Mouse (Mus musculus): ENCODE results near the gene Mapk1ip1l.

The Mapk1ip1l gene

DNA sequence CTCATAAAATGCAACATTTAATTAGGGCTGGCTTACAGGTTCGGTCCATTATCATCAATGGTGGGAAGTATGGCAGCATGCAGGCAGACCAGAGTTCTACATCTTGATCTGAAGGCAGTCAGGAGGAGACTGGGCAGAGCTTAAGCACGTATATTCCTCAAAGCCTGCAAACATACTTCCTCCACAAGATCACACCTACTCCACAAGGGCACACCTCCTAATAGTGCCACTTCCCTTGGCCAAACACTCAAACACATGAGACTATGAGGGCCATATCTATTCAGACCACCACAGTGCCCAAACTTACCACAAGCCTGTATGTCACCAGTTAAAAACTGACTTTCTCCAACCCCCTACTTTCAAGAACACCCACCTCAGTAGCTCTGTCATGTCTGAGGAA lies 63.4 kb downstream of the Mapk1ip1l start:
- DNase-seq (ENCODE audit: low read depth): no peak

DNA sequence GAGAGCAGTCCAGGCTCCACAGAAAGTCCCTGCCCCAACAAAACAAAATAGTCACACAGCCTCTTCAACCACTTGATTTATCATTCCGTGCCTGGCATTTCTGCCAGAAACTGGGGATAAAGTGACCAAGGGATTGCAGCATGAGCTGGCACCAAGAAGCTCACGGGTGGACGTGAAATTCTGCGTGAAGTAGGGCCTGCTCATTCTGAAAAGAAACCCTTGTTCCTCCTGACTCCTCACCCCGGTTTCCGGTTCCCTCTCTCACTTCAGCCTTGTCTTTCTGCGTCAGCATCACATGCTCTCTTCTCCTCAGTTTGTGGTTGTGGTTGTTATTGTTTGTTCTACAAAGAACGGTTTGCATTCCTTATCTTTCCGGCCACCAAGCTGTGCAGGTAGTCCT lies 63.8 kb downstream of the Mapk1ip1l start:
- no peak for DNase-seq (ENCODE audit: low read depth)

DNA sequence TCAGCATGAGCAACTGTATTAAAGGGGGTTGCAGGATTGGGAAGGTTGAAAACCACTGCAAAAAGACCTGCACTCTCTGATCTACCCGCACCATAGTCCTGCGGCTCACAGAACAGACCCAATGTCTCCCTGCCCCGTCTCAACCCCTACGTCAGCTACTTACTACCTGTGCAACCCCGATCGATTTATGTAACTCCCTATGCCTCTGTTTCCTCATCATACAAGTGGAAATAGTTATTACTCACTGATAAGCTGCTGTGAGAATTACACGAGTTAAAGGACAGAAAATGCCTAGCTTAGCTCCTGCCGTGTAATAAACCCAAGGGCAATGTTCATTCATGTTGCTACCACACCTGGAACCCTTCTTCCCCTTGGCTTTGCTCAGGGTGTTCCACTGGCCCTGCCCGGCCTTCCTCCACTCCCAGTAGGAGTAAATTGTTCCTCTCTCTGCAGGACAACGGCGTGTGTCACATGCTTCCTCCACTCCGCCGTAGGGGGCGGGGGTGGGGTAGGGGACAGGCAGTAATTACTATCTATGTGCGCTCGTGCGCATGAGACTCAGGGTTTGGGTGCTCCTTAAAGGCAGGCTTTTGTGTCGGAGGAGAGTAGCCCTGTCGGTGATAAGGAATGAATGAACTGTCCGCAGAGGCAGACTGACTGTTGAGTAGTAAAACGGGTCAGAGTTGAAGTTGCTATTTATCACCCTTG lies 66.8 kb downstream of the Mapk1ip1l start:
- peak; percentile 50 for DNase-seq (ENCODE audit: low read depth)

DNA sequence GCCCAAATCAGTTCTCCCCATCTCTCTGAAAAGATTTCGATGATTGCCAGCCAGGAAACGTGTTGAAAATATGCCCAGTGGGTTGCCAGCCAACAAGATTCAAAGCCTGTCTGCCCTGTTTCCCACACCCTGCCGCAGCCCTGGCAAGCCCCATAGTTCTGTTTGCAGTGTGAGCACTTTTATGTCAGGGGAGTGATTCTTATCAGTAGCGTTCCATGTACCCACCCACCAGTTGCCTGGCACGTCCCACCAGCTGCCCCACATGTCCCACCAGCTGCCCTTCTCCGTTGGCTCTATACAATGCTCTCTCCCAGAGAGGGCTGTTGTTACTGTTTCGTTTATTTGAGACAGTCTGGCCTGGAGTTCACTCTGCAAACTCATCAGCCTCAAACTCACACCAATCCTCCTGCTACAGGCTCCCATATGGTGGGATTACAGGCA lies 68.8 kb downstream of the Mapk1ip1l start:
- no peak for DNase-seq (ENCODE audit: low read depth)

DNA sequence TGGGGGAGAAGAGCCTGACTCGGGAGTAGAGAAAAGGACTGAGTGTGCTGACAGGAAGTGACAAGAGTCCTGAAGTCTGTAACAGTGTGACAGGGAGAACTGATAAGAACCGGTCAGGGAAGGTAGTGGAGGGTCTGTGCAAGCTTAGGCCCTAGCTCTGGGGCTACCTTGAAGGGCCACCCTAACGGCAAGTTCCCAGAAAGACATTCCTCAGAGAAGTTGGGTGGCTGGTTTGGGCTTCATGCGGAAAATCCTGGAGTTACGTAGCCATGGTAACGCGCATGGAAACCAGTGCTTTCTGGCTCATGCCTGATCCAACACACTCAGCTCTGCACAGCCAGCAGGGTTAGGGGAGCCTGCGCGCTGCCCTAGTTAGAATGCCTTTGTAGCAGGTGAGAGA lies 69.4 kb downstream of the Mapk1ip1l start, which contains the start of gene Lgals3:
TSS of gene Lgals3 (plus strand) at position 291 of the 400 bp plus-strand sequence.
- no peak for DNase-seq (ENCODE audit: low read depth)

DNA sequence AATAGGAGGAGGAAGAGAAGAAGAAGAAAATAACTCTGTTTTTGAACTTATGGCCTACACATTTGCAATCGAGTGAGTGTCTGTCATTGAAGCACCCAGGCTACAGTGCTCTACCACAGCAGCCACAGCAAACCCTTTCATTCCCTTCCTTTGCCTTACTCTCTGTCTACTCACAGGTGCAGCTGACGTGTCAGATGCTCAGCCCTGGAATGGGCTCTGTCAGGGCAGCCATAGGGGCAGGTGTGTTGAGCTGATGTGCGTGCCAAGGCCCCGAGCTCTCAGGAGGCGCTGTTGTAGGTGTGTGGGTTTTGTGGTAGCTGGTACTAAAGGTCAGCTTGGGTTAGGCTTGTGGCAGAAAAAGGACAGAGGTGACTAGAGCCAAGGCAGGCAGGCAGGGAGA lies 71.7 kb downstream of the Mapk1ip1l start:
- no peak for DNase-seq (ENCODE audit: low read depth)

DNA sequence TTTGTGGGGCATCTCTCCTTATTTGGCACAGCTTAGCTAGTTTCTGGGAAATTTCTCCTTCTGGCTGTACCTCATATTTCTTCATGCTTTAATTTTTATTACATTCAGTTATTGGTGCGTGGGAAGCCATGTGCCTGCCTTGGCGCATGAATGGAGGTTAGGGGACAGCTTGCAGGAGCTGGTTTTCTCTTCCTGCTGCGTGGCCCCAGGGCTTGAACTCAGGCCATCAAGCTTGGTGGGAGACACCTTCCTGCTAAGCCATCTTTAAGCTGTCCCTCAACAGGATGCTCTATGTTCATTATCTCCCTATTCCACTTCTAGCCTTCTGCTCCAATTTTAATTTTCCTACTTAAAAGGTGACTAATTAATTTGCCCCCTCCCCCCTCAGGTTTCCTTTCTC lies 72.7 kb downstream of the Mapk1ip1l start:
- no peak for DNase-seq (ENCODE audit: low read depth)

DNA sequence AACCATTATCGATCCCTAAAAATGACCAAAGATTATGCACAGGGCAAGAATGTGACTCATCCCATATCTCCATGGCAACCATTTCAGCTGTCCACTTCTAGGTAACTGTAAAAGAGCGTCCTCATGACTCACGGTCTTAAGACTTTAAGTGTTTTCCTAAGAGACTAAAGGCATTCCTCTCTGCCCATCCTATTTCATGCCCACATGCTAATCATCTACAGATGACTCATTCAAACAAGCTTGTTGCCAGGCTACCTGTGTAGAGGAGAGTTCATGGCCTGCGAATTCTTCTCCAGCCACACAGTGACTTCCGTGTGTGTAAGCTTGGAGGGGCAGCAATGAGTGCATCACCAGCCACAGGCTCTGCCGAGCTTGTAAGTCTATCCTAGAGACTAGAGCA lies 73.6 kb downstream of the Mapk1ip1l start:
- DNase-seq (ENCODE audit: low read depth): no peak

Measured in c-Kit-positive CD71-negative TER-119-negative erythroid progenitor cells, embryonic 14.5 days (primary cell).